Mouse (Mus musculus) lung, embryonic 14.5 days (tissue): ENCODE measurements around the gene Mex3a. TPM values are rescaled to one million over a fixed set of nuclear protein-coding genes. Genes with fewer than 3 reads are reported as not detected.
A peak's percentile ranks its signal among the peaks of the same experiment; 100 is the strongest.

Experiments used
- ATAC-seq: fragments of 200-750 bp; cut with Nextera tagmentation; 2 replicates; pipeline ENCODE4 v1.8.0; 2017; ENCODE audit warnings: mild to moderate bottlenecking, moderate TSS enrichment, moderate library complexity; ENCODE audit not compliant: insufficient read depth
- DNase-seq: peaks from one replicate; pipeline ENCODE4 v3.0.0-alpha.2; 2015
- H3K27ac ChIP-seq: fragments of 300-500 bp; sonication (generic); 2 replicates; pipeline ENCODE4 v1.5.1; 2014; ENCODE audit warnings: low read depth, mild to moderate bottlenecking, moderate library complexity
- H3K27me3 ChIP-seq: fragments of 300-500 bp; sonication (generic); 2 replicates; pipeline ENCODE4 v1.6.1; 2014; ENCODE audit warnings: low read length, control low read depth; ENCODE audit not compliant: insufficient read depth
- H3K36me3 ChIP-seq: fragments of 300-500 bp; sonication (generic); 2 replicates; pipeline ENCODE4 v1.6.1; 2014; ENCODE audit warnings: control low read depth; ENCODE audit not compliant: insufficient read depth
- H3K4me1 ChIP-seq: fragments of 300-500 bp; sonication (generic); 2 replicates; pipeline ENCODE4 v1.6.1; 2014; ENCODE audit warnings: antibody characterized with exemption, control low read depth; ENCODE audit not compliant: insufficient read depth
- H3K4me2 ChIP-seq: fragments of 300-500 bp; sonication (generic); 2 replicates; pipeline ENCODE4 v1.6.1; 2014; ENCODE audit warnings: mild to moderate bottlenecking
- H3K4me3 ChIP-seq: fragments of 300-500 bp; sonication (generic); 2 replicates; pipeline ENCODE4 v1.5.1; 2014; ENCODE audit warnings: low read depth, low read length
- H3K9ac ChIP-seq: fragments of 300-500 bp; sonication (generic); 2 replicates; pipeline ENCODE4 v1.6.1; 2014
- H3K9me3 ChIP-seq: fragments of 300-500 bp; sonication (generic); 2 replicates; pipeline ENCODE4 v1.6.1; 2016; ENCODE audit warnings: low read depth, low read length, control low read depth
- CTCF ChIP-seq: IDR thresholded peaks from 2 replicates; pipeline ENCODE4 v1.5.1; 2016; ENCODE audit warnings: antibody characterized with exemption, low read depth
- WGBS: fragments of 180-500 bp; shearing (Covaris S2); extraction: QIAGEN DNeasy Blood & Tissue Kit; methylation state at CpG from one replicate; pipeline ENCODE4 v1.1.7; 2014; 5-methylcytosine and 5-hydroxymethylcytosine counted together
- polyA plus RNA-seq: library from polyadenylated mRNA; unstranded; fragments of >200 nt; fragmentation: Nextera tagmentation; extraction: Ambion mirVana; gene quantifications from 2 replicates; pipeline ENCODE4 v1.2.1, GENCODE M21; 2014

Mex3a gene
- 25.0 and 25.4 TPM in 2 replicates for polyA plus RNA-seq

DNA sequence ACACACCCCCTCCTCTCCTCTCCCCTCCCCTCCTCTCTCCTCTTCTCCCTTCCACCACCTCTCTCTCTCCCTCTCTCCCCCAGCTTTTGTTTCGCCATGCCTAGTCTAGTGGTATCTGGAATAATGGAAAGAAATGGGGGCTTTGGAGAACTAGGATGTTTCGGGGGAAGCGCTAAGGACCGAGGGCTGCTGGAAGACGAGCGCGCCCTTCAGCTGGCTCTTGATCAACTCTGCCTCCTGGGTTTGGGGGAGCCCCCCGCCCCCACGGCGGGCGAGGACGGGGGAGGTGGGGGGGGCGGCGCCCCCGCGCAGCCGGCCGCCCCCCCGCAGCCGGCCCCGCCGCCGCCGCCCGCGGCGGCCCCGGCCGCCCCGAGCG lies at the start of gene Mex3a:
Mex3a (plus strand) TSS at position 97 of the 376 bp plus-strand sequence.
- Histone ChIP-seq H3K27ac (peak within 1 kb of the TSS; percentile 98), H3K9me3 (no peaks in the 10 kb centered on the region), H3K4me3 (peak within 1 kb of the TSS; percentile 90), H3K4me1 (peaks cover 35% of the 10 kb centered on the region), H3K36me3 (peaks cover 22% of the 10 kb centered on the region), H3K4me2 (peak within 1 kb of the TSS; percentile 86), H3K27me3 (no peaks in the 10 kb centered on the region), H3K9ac (peak within 1 kb of the TSS; percentile 99)
- ATAC-seq (peak; percentile 3), DNase-seq (peak; percentile 53)
- TF ChIP-seq CTCF = no peak
- WGBS = under 1% methylated on average over 12 of the region's 31 CpGs

DNA sequence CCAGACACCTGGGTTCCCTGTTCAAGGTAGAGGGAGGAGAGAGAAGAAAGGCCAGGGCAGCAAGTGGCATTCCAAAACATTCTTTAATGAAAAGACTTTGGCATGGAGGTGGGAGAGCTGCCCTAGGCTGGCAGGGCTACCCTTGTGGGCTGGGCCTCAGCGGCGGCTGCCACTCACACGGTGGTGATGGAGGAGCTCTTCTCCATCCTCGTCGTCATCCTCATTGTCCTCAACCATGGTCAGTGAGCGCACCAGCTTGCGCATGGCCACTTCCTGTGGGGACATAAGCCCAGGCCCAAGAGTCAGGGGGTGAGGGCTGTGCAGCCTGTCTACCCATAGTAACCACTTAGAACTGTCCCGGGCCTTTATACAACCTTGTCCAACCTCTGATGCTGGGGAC lies 49.1 kb upstream of the Mex3a start:
- Histone ChIP-seq H3K36me3 (peaks cover 30% of the 10 kb centered on the region), H3K4me2 (no peak overlapping the region), H3K27ac (no peak overlapping the region), H3K4me1 (no peaks in the 10 kb centered on the region), H3K27me3 (peaks cover 33% of the 10 kb centered on the region), H3K9ac (no peak overlapping the region), H3K4me3 (no peak overlapping the region), H3K9me3 (no peaks in the 10 kb centered on the region)
- WGBS = 70% methylated on average over 8 of the region's 8 CpGs
- DNase-seq = no peak
- no peak for TF ChIP-seq CTCF
- ATAC-seq = no peak

DNA sequence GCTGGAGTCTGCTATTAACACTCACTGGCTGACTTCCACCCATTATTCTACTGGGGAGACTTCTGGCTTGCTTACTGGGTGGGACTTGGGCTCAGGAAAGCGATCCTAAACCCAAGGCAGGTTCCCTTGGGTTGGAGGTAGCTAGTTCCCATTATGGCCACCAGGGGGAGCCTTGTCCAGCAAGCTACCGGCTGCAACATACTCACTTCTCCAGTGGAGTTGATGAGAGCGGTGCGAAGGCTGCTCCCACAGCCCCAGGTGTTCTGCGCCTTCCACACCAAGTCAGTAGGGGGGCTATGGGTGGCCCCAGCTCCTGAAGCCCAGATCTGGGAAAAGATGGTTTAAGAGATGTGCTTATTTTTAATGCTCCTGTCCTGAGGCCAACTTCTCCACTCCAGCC lies 48.6 kb upstream of the Mex3a start:
- WGBS = 6% methylated on average over 5 of the region's 5 CpGs
- TF ChIP-seq CTCF = peak; percentile 96
- H3K4me3 ChIP-seq = no peak overlapping the region
- H3K4me1 ChIP-seq = no peaks in the 10 kb centered on the region
- H3K4me2 ChIP-seq = no peak overlapping the region
- peaks cover 33% of the 10 kb centered on the region for H3K27me3 ChIP-seq
- H3K9ac ChIP-seq = no peak overlapping the region
- no peaks in the 10 kb centered on the region for H3K9me3 ChIP-seq
- ATAC-seq (peak; percentile 33; the same call in 1 of the 2 replicates), DNase-seq (peak; percentile 92)
- H3K36me3 ChIP-seq = peaks cover 30% of the 10 kb centered on the region
- no peak overlapping the region for H3K27ac ChIP-seq

DNA sequence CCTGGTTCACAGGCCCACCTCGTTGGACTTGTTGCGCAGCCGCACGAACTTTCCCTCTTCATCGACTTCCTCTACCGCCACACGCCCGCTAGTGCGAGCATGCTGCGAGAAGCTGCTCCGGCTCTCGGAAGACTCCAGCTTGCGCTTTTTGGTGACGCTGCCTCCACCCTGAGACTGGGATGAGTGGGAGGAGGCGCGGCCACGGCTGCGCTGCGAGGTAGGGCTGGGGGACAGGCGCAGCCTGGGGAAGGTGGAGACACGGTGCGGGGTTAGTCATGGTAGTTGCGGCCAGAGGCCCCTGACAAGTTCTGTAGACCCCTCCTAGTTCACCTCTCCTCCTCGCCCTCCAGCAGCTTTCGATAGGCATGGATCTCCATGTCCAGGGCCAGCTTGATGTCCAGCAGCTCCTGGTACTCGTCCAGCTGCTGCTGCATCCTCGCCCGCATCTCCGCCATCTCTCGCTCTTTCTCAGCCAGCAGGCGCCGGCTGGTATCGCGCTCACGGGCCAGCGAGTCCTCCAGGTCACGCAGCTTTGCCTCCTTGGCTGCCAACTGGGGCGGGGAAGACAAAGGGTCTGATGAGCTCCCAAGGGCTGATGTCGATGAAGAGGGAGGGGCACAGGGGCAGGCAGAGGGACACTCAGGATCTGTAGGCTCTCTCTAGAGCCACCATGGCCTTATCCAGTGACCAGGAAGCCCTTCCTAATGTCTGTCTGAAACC lies 47.4 kb upstream of the Mex3a start:
- no peak overlapping the region for H3K27ac ChIP-seq
- peak overlapping the region; percentile 30 for H3K4me3 ChIP-seq
- DNase-seq (peak; percentile 68), ATAC-seq (no peak; the same call in 1 of the 2 replicates)
- H3K4me1 ChIP-seq = no peaks in the 10 kb centered on the region
- no peak for TF ChIP-seq CTCF
- peaks cover 33% of the 10 kb centered on the region for H3K27me3 ChIP-seq
- H3K9ac ChIP-seq = peak overlapping the region; percentile 6; the same call in 1 of the 2 replicates
- H3K9me3 ChIP-seq = no peaks in the 10 kb centered on the region
- 9% methylated on average over 39 of the region's 39 CpGs for WGBS
- peak overlapping the region; percentile 58 for H3K4me2 ChIP-seq
- H3K36me3 ChIP-seq = peaks cover 30% of the 10 kb centered on the region

DNA sequence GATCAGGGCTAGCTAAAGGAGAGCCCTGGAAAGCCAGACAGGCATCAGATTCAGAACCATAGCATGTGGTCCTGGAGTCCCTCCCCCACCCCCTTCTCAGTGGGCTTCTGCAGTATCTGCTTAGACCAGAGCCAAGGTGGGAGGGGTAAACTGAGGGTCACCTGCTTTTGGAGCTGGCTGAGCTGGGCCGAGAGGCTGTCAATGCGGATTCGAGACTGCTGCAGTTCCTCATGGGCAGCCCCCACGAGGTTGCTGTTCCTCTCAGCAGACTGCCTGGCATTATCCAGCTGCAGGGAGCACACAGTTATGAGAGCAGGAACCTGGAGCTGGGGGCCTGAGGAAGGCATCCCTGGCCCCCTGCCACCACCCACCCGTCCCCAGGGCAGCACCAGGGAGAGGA lies 46.2 kb upstream of the Mex3a start:
- no peak overlapping the region for H3K9ac ChIP-seq
- WGBS = 72% methylated on average over 5 of the region's 5 CpGs
- no peak overlapping the region for H3K4me3 ChIP-seq
- H3K36me3 ChIP-seq = peaks cover 30% of the 10 kb centered on the region
- ATAC-seq (no peak), DNase-seq (no peak)
- no peaks in the 10 kb centered on the region for H3K4me1 ChIP-seq
- peaks cover 33% of the 10 kb centered on the region for H3K27me3 ChIP-seq
- no peaks in the 10 kb centered on the region for H3K9me3 ChIP-seq
- H3K27ac ChIP-seq = no peak overlapping the region
- no peak overlapping the region for H3K4me2 ChIP-seq
- no peak for TF ChIP-seq CTCF

DNA sequence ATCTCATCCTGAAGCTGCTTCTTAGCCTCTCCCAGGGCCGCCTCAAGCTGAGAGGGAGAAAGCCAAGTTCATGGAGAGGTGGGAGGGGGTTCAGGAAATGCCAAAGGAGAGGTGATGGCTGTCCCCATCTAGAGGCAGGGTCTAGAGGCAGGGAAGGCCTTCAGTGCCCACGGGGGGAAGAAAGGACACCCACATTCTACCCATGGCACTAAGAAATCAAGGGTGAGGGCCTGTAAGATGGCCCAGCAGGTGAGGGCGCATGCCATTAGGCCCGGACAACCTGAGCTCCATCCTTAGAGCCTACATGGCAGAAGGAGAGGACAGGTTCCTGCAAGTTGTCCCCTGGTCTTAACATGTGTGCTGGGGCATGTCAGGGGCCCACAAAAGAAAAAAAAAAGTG lies 45.3 kb upstream of the Mex3a start:
- Histone ChIP-seq H3K27ac (no peak overlapping the region), H3K9me3 (no peaks in the 10 kb centered on the region), H3K4me3 (no peak overlapping the region), H3K36me3 (peaks cover 30% of the 10 kb centered on the region), H3K4me2 (no peak overlapping the region), H3K9ac (no peak overlapping the region), H3K27me3 (peaks cover 33% of the 10 kb centered on the region), H3K4me1 (no peaks in the 10 kb centered on the region)
- DNase-seq = no peak
- WGBS = 70% methylated on average over 4 of the region's 4 CpGs
- no peak for ATAC-seq
- no peak for TF ChIP-seq CTCF

DNA sequence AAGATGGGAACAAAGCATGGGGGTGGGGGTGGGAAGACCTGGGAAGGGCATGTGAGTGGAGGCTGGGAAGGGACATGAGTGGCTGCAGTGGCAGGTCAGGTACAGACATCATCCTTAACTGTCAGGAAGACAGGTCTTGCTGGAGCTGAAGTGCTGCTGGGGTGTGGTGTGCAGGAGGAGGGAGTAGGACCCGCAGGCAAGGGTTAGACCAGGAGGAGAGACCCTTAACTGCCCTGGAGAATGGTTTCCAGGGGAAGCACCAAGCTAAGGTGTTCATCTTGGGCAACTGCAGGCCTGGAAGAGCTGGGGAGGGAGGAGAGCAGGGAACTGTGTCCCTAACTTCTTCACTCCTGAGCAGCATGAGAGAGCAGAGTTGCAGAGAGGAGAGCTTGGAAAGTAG lies 44.8 kb upstream of the Mex3a start:
- no peak for DNase-seq
- H3K27me3 ChIP-seq = peaks cover 33% of the 10 kb centered on the region
- H3K4me1 ChIP-seq = peaks cover 2% of the 10 kb centered on the region
- H3K36me3 ChIP-seq = peaks cover 30% of the 10 kb centered on the region
- no peak overlapping the region for H3K9ac ChIP-seq
- TF ChIP-seq CTCF = no peak
- H3K4me3 ChIP-seq = no peak overlapping the region
- no peaks in the 10 kb centered on the region for H3K9me3 ChIP-seq
- ATAC-seq = no peak
- no peak overlapping the region for H3K4me2 ChIP-seq
- 87% methylated on average over 1 of the region's 1 CpGs for WGBS
- H3K27ac ChIP-seq = no peak overlapping the region
